Mouse (Mus musculus) frontal cortex, postnatal 36 days (tissue): ENCODE data around the gene Vegfb.
"Not testable (repeated sequence)": the region's sequence is repeated elsewhere in the genome, so short reads cannot be mapped to it uniquely, and the experiment has no call there.

ENCODE experiments used
- DNase-seq, 2 experiments: peaks; one replicate each; pipeline ENCODE4 v3.0.0; 2022; ENCODE audit warnings: low spot score in 2 of 2

The Vegfb gene

GRCm38 (mm10) chr19:6992011-6992858 lies 4.8 kb upstream of the Vegfb start, which contains the start of gene Dnajc4:
Gene Dnajc4, minus strand, starts transcription at chr19:6992572.
- peak; percentile 92 to 96 for DNase-seq

GRCm38 (mm10) chr19:6991166-6991565 lies 3.7 kb upstream of the Vegfb start:
- DNase-seq, result not testable (repeated sequence)

GRCm38 (mm10) chr19:6990712-6991111 lies 3.3 kb upstream of the Vegfb start:
- no peak for DNase-seq

- no peak for DNase-seq
Measured at GRCm38 (mm10) chr19:6989251-6989650, 1.8 kb upstream of the Vegfb start.

- no peak for DNase-seq
Measured at GRCm38 (mm10) chr19:6987904-6988285, 444 bp upstream of the Vegfb start.

GRCm38 (mm10) chr19:6985951-6986708 lies 1.3 kb downstream of the Vegfb start:
- no peak for DNase-seq

GRCm38 (mm10) chr19:6985300-6985699 lies 2.2 kb downstream of the Vegfb start:
- no peak for DNase-seq

GRCm38 (mm10) chr19:6983621-6984020 lies 3.8 kb downstream of the Vegfb start:
- no peak for DNase-seq

GRCm38 (mm10) chr19:6981465-6981864 lies 6.0 kb downstream of the Vegfb start:
- no peak for DNase-seq

GRCm38 (mm10) chr19:6980381-6981093 lies 6.9 kb downstream of the Vegfb start, which contains the start of gene Fkbp2:
Gene Fkbp2, minus strand, starts transcription at chr19:6980501.
- peak; percentile 99 for DNase-seq

- peak; percentile 98 to 100 for DNase-seq
Measured at GRCm38 (mm10) chr19:6979486-6980380, 7.7 kb downstream of the Vegfb start.

GRCm38 (mm10) chr19:6979001-6979479 lies 8.4 kb downstream of the Vegfb start:
- no peak for DNase-seq

GRCm38 (mm10) chr19:6978639-6978974 lies 8.8 kb downstream of the Vegfb start:
- DNase-seq, result no peak

- DNase-seq, result no peak
Measured at GRCm38 (mm10) chr19:6977759-6978638, 9.5 kb downstream of the Vegfb start.

GRCm38 (mm10) chr19:6975537-6976521 lies 11.6 kb downstream of the Vegfb start, which contains the start of gene Plcb3:
Gene Plcb3, minus strand, starts transcription at chr19:6976470.
- DNase-seq, result peak; percentile 54 to 64

- peak; percentile 77 for DNase-seq
Measured at GRCm38 (mm10) chr19:6974211-6975205, 12.9 kb downstream of the Vegfb start, which contains the start of gene Ppp1r14b. Gene Ppp1r14b, plus strand, starts transcription at chr19:6974968.

GRCm38 (mm10) chr19:6973581-6974190 lies 13.8 kb downstream of the Vegfb start:
- no peak for DNase-seq
